Mouse (Mus musculus): ENCODE results near the gene Rftn1. TPM values are rescaled to one million over a fixed set of nuclear protein-coding genes. Genes with fewer than 3 reads are reported as not detected.

Rftn1 gene
- polyA plus RNA-seq, 2 experiments, result 14.6 to 15.0 TPM

- 82% methylated on average over 16 of the region's 16 CpGs for WGBS
- no peak overlapping the region for H3K27ac ChIP-seq (replicated peaks; ENCODE audit: low read depth, low read length)
- ATAC-seq (ENCODE audit: low FRiP score, low read depth) (no peak), DNase-seq (ENCODE audit: low spot score) (no peak)
- no peaks in the 10 kb centered on the region for H3K27me3 ChIP-seq (ENCODE audit: control insufficient read depth, insufficient read depth, low read length)
- no peak overlapping the region for H3K9ac ChIP-seq (ENCODE audit: low read depth, low read length, severe bottlenecking)
- H3K36me3 ChIP-seq (ENCODE audit: control insufficient read depth, insufficient read depth, low read length), result no peaks in the 10 kb centered on the region
- TF ChIP-seq POLR2A (IDR thresholded peaks at IDR 0.05; ENCODE audit: borderline replicate concordance, extremely low read depth, insufficient read depth, insufficient read length), result no peak
- no peak overlapping the region for H3K4me3 ChIP-seq (replicated peaks; ENCODE audit: low read length)
- H3K4me2 ChIP-seq (replicated peaks; ENCODE audit: low read depth, low read length, severe bottlenecking), result no peak overlapping the region
- no peaks in the 10 kb centered on the region for H3K9me3 ChIP-seq (ENCODE audit: control insufficient read depth, low read length)
- no peaks in the 10 kb centered on the region for H3K4me1 ChIP-seq (ENCODE audit: control insufficient read depth, insufficient read depth, low read length)
These were observed 135.2 kb downstream of the Rftn1 start for GRCm38 (mm10) chr17:50055154-50055756.

- no peak overlapping the region for H3K4me3 ChIP-seq (replicated peaks; ENCODE audit: low read length)
- no peaks in the 10 kb centered on the region for H3K9me3 ChIP-seq (ENCODE audit: control insufficient read depth, low read length)
- TF ChIP-seq POLR2A (IDR thresholded peaks at IDR 0.05; ENCODE audit: borderline replicate concordance, extremely low read depth, insufficient read depth, insufficient read length), result no peak
- H3K9ac ChIP-seq (ENCODE audit: low read depth, low read length, severe bottlenecking), result no peak overlapping the region
- no peaks in the 10 kb centered on the region for H3K36me3 ChIP-seq (ENCODE audit: control insufficient read depth, insufficient read depth, low read length)
- whole genome bisulfite sequencing, result 87% methylated on average over 7 of the region's 7 CpGs
- H3K27me3 ChIP-seq (ENCODE audit: control insufficient read depth, insufficient read depth, low read length), result no peaks in the 10 kb centered on the region
- H3K27ac ChIP-seq (replicated peaks; ENCODE audit: low read depth, low read length), result no peak overlapping the region
- DNase-seq (ENCODE audit: low spot score) (no peak), ATAC-seq (ENCODE audit: low FRiP score, low read depth) (no peak)
- no peaks in the 10 kb centered on the region for H3K4me1 ChIP-seq (ENCODE audit: control insufficient read depth, insufficient read depth, low read length)
- H3K4me2 ChIP-seq (replicated peaks; ENCODE audit: low read depth, low read length, severe bottlenecking), result no peak overlapping the region
These were observed 135.9 kb downstream of the Rftn1 start for GRCm38 (mm10) chr17:50054586-50054985.

- WGBS, result 100% methylated on average over 1 of the region's 1 CpGs
- TF ChIP-seq POLR2A (IDR thresholded peaks at IDR 0.05; ENCODE audit: borderline replicate concordance, extremely low read depth, insufficient read depth, insufficient read length), result no peak
- Histone ChIP-seq H3K4me3 (replicated peaks; ENCODE audit: low read length) (no peak overlapping the region), H3K27me3 (ENCODE audit: control insufficient read depth, insufficient read depth, low read length) (no peaks in the 10 kb centered on the region), H3K4me2 (replicated peaks; ENCODE audit: low read depth, low read length, severe bottlenecking) (no peak overlapping the region), H3K4me1 (ENCODE audit: control insufficient read depth, insufficient read depth, low read length) (no peaks in the 10 kb centered on the region), H3K36me3 (ENCODE audit: control insufficient read depth, insufficient read depth, low read length) (no peaks in the 10 kb centered on the region), H3K9me3 (ENCODE audit: control insufficient read depth, low read length) (no peaks in the 10 kb centered on the region), H3K9ac (ENCODE audit: low read depth, low read length, severe bottlenecking) (no peak overlapping the region), H3K27ac (replicated peaks; ENCODE audit: low read depth, low read length) (no peak overlapping the region)
- no peak for DNase-seq (ENCODE audit: low spot score)
- ATAC-seq (ENCODE audit: low FRiP score, low read depth), result no peak
These were observed 136.5 kb downstream of the Rftn1 start for GRCm38 (mm10) chr17:50053961-50054360.

GRCm38 (mm10) chr17:50052741-50053468, 137.6 kb downstream of the Rftn1 start:
- H3K27ac ChIP-seq (replicated peaks; ENCODE audit: low read depth, low read length), result no peak overlapping the region
- DNase-seq (ENCODE audit: low spot score) (no peak), ATAC-seq (ENCODE audit: low FRiP score, low read depth) (no peak)
- no peaks in the 10 kb centered on the region for H3K9me3 ChIP-seq (ENCODE audit: control insufficient read depth, low read length)
- H3K4me2 ChIP-seq (replicated peaks; ENCODE audit: low read depth, low read length, severe bottlenecking), result no peak overlapping the region
- H3K9ac ChIP-seq (ENCODE audit: low read depth, low read length, severe bottlenecking), result no peak overlapping the region
- no peak for TF ChIP-seq POLR2A (IDR thresholded peaks at IDR 0.05; ENCODE audit: borderline replicate concordance, extremely low read depth, insufficient read depth, insufficient read length)
- 53% methylated on average over 7 of the region's 7 CpGs for WGBS
- no peaks in the 10 kb centered on the region for H3K36me3 ChIP-seq (ENCODE audit: control insufficient read depth, insufficient read depth, low read length)
- no peak overlapping the region for H3K4me3 ChIP-seq (replicated peaks; ENCODE audit: low read length)
- peaks cover 6% of the 10 kb centered on the region for H3K4me1 ChIP-seq (ENCODE audit: control insufficient read depth, insufficient read depth, low read length)
- no peaks in the 10 kb centered on the region for H3K27me3 ChIP-seq (ENCODE audit: control insufficient read depth, insufficient read depth, low read length)

GRCm38 (mm10) chr17:50050456-50050855, 140.0 kb downstream of the Rftn1 start:
- TF ChIP-seq POLR2A (IDR thresholded peaks at IDR 0.05; ENCODE audit: borderline replicate concordance, extremely low read depth, insufficient read depth, insufficient read length), result no peak
- Histone ChIP-seq H3K4me3 (replicated peaks; ENCODE audit: low read length) (no peak overlapping the region), H3K9me3 (ENCODE audit: control insufficient read depth, low read length) (no peaks in the 10 kb centered on the region), H3K27me3 (ENCODE audit: control insufficient read depth, insufficient read depth, low read length) (no peaks in the 10 kb centered on the region), H3K9ac (ENCODE audit: low read depth, low read length, severe bottlenecking) (no peak overlapping the region), H3K36me3 (ENCODE audit: control insufficient read depth, insufficient read depth, low read length) (no peaks in the 10 kb centered on the region), H3K27ac (replicated peaks; ENCODE audit: low read depth, low read length) (no peak overlapping the region), H3K4me1 (ENCODE audit: control insufficient read depth, insufficient read depth, low read length) (peaks cover 6% of the 10 kb centered on the region), H3K4me2 (replicated peaks; ENCODE audit: low read depth, low read length, severe bottlenecking) (no peak overlapping the region)
- ATAC-seq (ENCODE audit: low FRiP score, low read depth) (no peak), DNase-seq (ENCODE audit: low spot score) (no peak)
- WGBS, result 87% methylated on average over 9 of the region's 9 CpGs

Measured in limb, embryonic 14.5 days (tissue).